Mouse (Mus musculus) olfactory bulb, adult 2 months (tissue): Measurements from ENCODE around the gene Reps1.

ENCODE experiments used
- CTCF ChIP-seq: fragments of 200-500 bp; IDR thresholded peaks from 2 replicates; pipeline ENCODE4 v1.5.1; 2012; ENCODE audit warnings: low read depth, mild to moderate bottlenecking, low read length, moderate library complexity; ENCODE audit not compliant: insufficient read depth
- POLR2A ChIP-seq: fragments of 200-500 bp; IDR thresholded peaks from 2 replicates; pipeline ENCODE4 v1.6.1; 2012; ENCODE audit warnings: mild to moderate bottlenecking, low read depth, low read length, moderate library complexity; ENCODE audit not compliant: insufficient read depth

- TF ChIP-seq POLR2A (no peak), CTCF (no peak)
These were observed 21.3 kb upstream of the Reps1 start for GRCm38 (mm10) chr10:18034408-18034807.
